Mouse (Mus musculus): ENCODE data around the gene Nqo1.

- no peak for TF ChIP-seq POLR2A (IDR thresholded peaks at IDR 0.05; ENCODE audit: borderline replicate concordance, extremely low read depth, insufficient read depth, insufficient read length, poor library complexity, severe bottlenecking)
- no peak for TF ChIP-seq CTCF (IDR thresholded peaks at IDR 0.05; ENCODE audit: borderline replicate concordance, extremely low read depth, insufficient read depth, insufficient read length)
Observed at GRCm38 (mm10) chr8:107395397-107395796, 7.6 kb downstream of the Nqo1 start.

All from brain, embryonic 14.5 days (tissue).